Mouse (Mus musculus) layer of hippocampus, adult 6 months (tissue): ENCODE measurements around the gene Rnaseh2c. TPM values are rescaled to one million over a fixed set of nuclear protein-coding genes. Genes with fewer than 3 reads are reported as not detected.

Source experiments
- long read RNA-seq, 2 experiments: library from polyadenylated mRNA; unstranded; transcript quantifications; one replicate each; pipeline ENCODE4 v2.0.0; 2019 to 2020
- polyA plus RNA-seq: library from polyadenylated mRNA; unstranded; fragments of <200 nt; fragmentation: Nextera tagmentation; gene quantifications from 2 replicates; pipeline ENCODE4 v1.2.3, GENCODE M21; 2021

Rnaseh2c gene
- polyA plus RNA-seq = 47.4 and 53.5 TPM in 2 replicates
- long read RNA-seq, experiment 1, transcript Rnaseh2c-201 (4 exons, 1,126 nt) = major isoform, 27 of 32 reads
- long read RNA-seq, experiment 1, partial matches to known transcripts = 3 of 32 reads
- long read RNA-seq, experiment 1, other reads (novel, unspliced or antisense) = 1 of 32 reads
- long read RNA-seq, experiment 2, partial matches to known transcripts = 0 of 7 reads
- long read RNA-seq, experiment 2, other reads (novel, unspliced or antisense) = 1 of 7 reads

DNA sequence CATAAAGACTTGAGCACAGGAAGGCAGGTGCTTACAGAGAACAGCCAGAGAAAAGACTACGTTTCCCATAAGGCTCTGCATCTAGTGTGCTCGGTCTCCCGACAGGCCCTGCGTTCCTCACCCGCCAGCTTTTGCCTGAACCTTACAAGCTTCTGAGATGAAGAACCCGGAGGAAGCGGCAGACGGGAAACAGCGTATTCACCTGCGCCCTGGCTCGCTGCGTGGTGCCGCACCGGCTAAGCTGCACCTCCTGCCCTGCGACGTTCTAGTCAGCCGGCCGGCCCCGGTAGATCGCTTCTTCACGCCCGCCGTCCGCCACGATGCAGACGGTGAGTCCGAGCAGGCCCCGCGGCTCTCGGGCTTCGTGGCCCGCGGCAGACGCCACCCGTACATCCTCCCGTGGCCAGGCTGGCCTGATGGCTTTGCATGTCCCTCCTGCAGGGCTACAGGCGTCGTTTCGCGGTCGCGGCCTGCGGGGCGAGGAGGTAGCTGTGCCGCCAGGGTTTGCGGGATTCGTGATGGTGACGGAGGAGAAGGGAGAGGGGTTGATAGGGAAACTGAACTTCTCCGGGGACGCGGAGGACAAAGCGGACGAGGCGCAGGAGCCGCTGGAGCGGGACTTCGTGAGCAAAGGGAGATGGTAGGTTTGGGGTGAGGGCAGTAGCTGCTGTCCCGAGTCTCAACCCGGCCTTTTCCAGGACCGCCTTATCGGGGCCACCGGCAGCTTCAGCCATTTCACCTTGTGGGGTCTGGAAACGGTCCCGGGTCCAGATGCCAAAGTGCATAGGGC, at the start of gene Rnaseh2c:
Gene Rnaseh2c, plus strand, starts transcription at position 122 of the 790 bp plus-strand sequence.

DNA sequence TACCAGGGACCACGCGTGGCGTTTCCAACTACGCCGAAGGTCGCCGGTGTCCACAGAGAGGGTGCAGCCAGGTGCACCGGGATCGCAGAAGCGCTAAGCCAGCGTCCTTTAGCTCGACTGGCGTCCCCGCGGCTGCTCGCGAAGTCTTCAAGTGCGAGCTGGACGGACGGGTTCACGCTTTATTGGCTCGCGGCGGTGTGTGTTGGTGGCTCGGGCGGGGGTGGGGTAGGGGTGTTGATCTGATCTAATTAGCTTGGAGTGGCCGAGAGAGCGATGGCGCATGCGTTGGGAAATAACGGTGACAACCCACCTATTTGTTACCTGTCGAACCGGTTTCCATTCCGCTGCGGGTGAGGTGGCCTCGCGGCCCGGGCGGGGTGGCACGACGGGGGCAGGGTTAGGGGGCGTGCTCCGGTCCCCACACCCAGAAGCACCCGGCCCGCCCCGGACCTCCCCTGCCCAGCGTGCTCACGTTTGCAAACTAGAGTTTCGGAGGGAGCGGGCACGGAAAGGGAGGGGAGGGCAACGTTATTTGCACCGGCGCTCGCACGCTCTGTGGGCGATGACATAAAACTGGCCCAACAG, 41.1 kb upstream of the Rnaseh2c start, which contains the start of gene Ovol1:
Gene Ovol1, minus strand, starts transcription at position 190 of the 585 bp plus-strand sequence.

GRCm38 (mm10) chr19:5567534-5568469, 33.9 kb upstream of the Rnaseh2c start, which contains the start of gene Ap5b1:
TSS of gene Ap5b1 (plus strand) at chr19:5568025.

DNA sequence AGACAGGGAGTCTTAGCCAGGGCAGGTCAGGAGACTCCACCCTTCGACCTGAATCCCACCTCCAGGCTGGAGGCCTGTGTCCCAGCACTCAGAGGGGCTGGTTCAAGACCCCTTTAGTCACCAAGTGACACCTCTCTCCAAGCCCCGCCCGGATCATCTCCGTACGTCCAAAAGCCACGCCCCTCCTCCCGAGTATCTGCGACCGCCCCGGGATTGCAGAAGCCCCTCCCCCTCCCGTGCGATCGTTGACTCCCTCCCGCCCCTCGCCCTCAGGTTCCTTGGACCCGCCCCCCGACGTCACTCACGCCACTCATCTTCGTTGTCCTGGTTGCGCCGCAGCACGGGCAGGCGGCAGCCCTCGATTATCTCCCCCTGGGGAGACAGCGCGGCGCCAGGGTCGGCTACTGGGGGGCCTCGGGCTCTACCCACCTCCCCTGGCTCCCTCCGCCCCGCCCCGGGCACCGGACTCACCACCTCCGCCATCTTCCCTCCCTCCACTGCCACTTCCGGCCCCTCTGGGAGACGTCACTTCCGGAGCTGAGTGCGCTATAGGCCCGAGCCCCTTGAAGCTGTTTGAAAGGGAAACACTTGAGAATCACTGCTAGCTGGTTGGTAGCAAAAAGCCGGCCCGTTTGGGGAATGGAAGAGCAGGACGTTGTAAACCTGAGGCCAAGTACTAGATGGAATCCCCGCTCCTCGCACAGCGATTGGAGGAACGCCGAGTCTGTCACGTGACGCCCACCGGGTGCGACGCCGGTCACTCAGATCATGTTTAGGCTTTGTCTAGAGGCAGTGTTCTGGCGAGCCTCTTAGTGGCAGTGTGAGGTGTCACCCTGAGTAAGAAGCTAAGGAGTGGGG, 8.1 kb downstream of the Rnaseh2c start, which contains the start of gene Kat5:
Gene Kat5, minus strand, starts transcription at position 691 of the 858 bp plus-strand sequence.

GRCm38 (mm10) chr19:5637069-5638047, 35.7 kb downstream of the Rnaseh2c start, which contains the start of gene Rela:
TSS of gene Rela (plus strand) at chr19:5637483.

Other genes starting within 250 kb of the Rnaseh2c start
- 22.7 and 28.8 TPM in 2 replicates for gene Eif1ad, start 235.1 kb upstream of the Rnaseh2c start, polyA plus RNA-seq
- gene Banf1, start 234.7 kb upstream of the Rnaseh2c start, polyA plus RNA-seq = 166 and 174 TPM in 2 replicates
- 23.3 and 23.5 TPM in 2 replicates for gene Sart1, start 213.2 kb upstream of the Rnaseh2c start, polyA plus RNA-seq
- gene Tsga10ip, start 199.3 kb upstream of the Rnaseh2c start, polyA plus RNA-seq = not detected in 2 replicates
- gene Drap1, start 176.9 kb upstream of the Rnaseh2c start, polyA plus RNA-seq = 165 and 209 TPM in 2 replicates
- 40.3 and 40.7 TPM in 2 replicates for gene AI837181, start 176.7 kb upstream of the Rnaseh2c start, polyA plus RNA-seq
- gene Fosl1, start 154.3 kb upstream of the Rnaseh2c start, polyA plus RNA-seq = 0.38 TPM in 1 of 2 replicates, not detected in the other
- gene Ccdc85b, start 144.0 kb upstream of the Rnaseh2c start, polyA plus RNA-seq = 15.8 and 16.5 TPM in 2 replicates
- 85.1 and 88.5 TPM in 2 replicates for gene Fibp, start 141.3 kb upstream of the Rnaseh2c start, polyA plus RNA-seq
- 0.20 and 0.41 TPM in 2 replicates for gene Ctsw, start 133.4 kb upstream of the Rnaseh2c start, polyA plus RNA-seq
- 17.7 and 32.4 TPM in 2 replicates for gene Efemp2, start 127.9 kb upstream of the Rnaseh2c start, polyA plus RNA-seq
- 24.3 and 24.9 TPM in 2 replicates for gene Mus81, start 113.5 kb upstream of the Rnaseh2c start, polyA plus RNA-seq
- 906 and 1,048 TPM in 2 replicates for gene Cfl1, start 111.4 kb upstream of the Rnaseh2c start, polyA plus RNA-seq
- not detected in 2 replicates for gene 1700020D05Rik, start 98.1 kb upstream of the Rnaseh2c start, polyA plus RNA-seq
- 50.6 and 51.6 TPM in 2 replicates for gene Snx32, start 91.3 kb upstream of the Rnaseh2c start, polyA plus RNA-seq
- not detected in 2 replicates for gene Ovol1, start 41.2 kb upstream of the Rnaseh2c start, polyA plus RNA-seq
- 2.8 and 5.1 TPM in 2 replicates for gene Ap5b1, start 33.8 kb upstream of the Rnaseh2c start, polyA plus RNA-seq
- gene Kat5, start 8.4 kb downstream of the Rnaseh2c start, polyA plus RNA-seq = 41.3 and 45.1 TPM in 2 replicates
- gene Rela, start 35.6 kb downstream of the Rnaseh2c start, polyA plus RNA-seq = 9.2 and 14.8 TPM in 2 replicates
- 7.2 and 9.3 TPM in 2 replicates for gene Sipa1, start 61.8 kb downstream of the Rnaseh2c start, polyA plus RNA-seq
- gene Map3k11, start 86.9 kb downstream of the Rnaseh2c start, polyA plus RNA-seq = 6.1 and 6.9 TPM in 2 replicates
- gene Pcnx3, start 87.0 kb downstream of the Rnaseh2c start, polyA plus RNA-seq = 6.7 and 8.1 TPM in 2 replicates
- 0.65 and 0.82 TPM in 2 replicates for gene Kcnk7, start 102.5 kb downstream of the Rnaseh2c start, polyA plus RNA-seq
- 9.6 and 11.4 TPM in 2 replicates for gene Ehbp1l1, start 124.4 kb downstream of the Rnaseh2c start, polyA plus RNA-seq
- 13.9 and 17.1 TPM in 2 replicates for gene Fam89b, start 127.8 kb downstream of the Rnaseh2c start, polyA plus RNA-seq
- 2.5 and 4.3 TPM in 2 replicates for gene Ltbp3, start 139.0 kb downstream of the Rnaseh2c start, polyA plus RNA-seq
- gene Scyl1, start 169.5 kb downstream of the Rnaseh2c start, polyA plus RNA-seq = 53.3 and 62.2 TPM in 2 replicates